Mouse (Mus musculus) stomach, embryonic 14.5 days (tissue): ENCODE measurements around the gene Slc6a13. TPM values are rescaled to one million over a fixed set of nuclear protein-coding genes. Genes with fewer than 3 reads are reported as not detected.

ENCODE experiments used
- ATAC-seq: fragments of 200-750 bp; cut with Nextera tagmentation; 2 replicates; pipeline ENCODE4 v1.8.0; 2017; ENCODE audit warnings: low read depth, moderate TSS enrichment; ENCODE audit not compliant: insufficient number of reproducible peaks, insufficient read depth, low FRiP score
- H3K27ac ChIP-seq: fragments of 300-500 bp; sonication (generic); 2 replicates; pipeline ENCODE4 v1.5.1; 2014; ENCODE audit warnings: mild to moderate bottlenecking, low read length, moderate library complexity, mixed read lengths
- H3K27me3 ChIP-seq: fragments of 300-500 bp; sonication (generic); 2 replicates; pipeline ENCODE4 v1.6.1; 2014; ENCODE audit warnings: low read length, control low read depth, mixed read lengths; ENCODE audit not compliant: control insufficient read depth, insufficient read depth
- H3K36me3 ChIP-seq: fragments of 300-500 bp; sonication (generic); 2 replicates; pipeline ENCODE4 v1.6.1; 2014; ENCODE audit warnings: mild to moderate bottlenecking, control low read depth, low read length, moderate library complexity, mixed read lengths; ENCODE audit not compliant: control insufficient read depth, insufficient read depth
- H3K4me1 ChIP-seq: fragments of 300-500 bp; sonication (generic); 2 replicates; pipeline ENCODE4 v1.6.1; 2014; ENCODE audit warnings: low read length, control low read depth, mixed read lengths; ENCODE audit not compliant: control insufficient read depth, insufficient read depth
- H3K4me2 ChIP-seq: fragments of 300-500 bp; sonication (generic); replicated peaks from 2 replicates; pipeline ENCODE4 v1.6.1; 2014; ENCODE audit warnings: low read depth, low read length, control low read depth
- H3K4me3 ChIP-seq: fragments of 300-500 bp; sonication (generic); 2 replicates; pipeline ENCODE4 v1.5.1; 2014; ENCODE audit warnings: low read depth, low read length, control low read depth
- H3K9ac ChIP-seq: fragments of 300-500 bp; sonication (generic); replicated peaks from 2 replicates; pipeline ENCODE4 v1.6.1; 2014; ENCODE audit warnings: low read depth, mild to moderate bottlenecking, control low read depth, low read length, moderate library complexity, mixed read lengths
- H3K9me3 ChIP-seq: fragments of 300-500 bp; sonication (generic); 2 replicates; pipeline ENCODE4 v1.6.1; 2016; ENCODE audit warnings: low read depth, low read length, control low read depth; ENCODE audit not compliant: control insufficient read depth
- WGBS: fragments of 180-500 bp; shearing (Covaris S2); extraction: QIAGEN DNeasy Blood & Tissue Kit; methylation state at CpG from one replicate; pipeline ENCODE4 v1.1.7; 2014; 5-methylcytosine and 5-hydroxymethylcytosine counted together
- polyA plus RNA-seq: library from polyadenylated mRNA; unstranded; fragments of >200 nt; fragmentation: Nextera tagmentation; extraction: Ambion mirVana; gene quantifications from 2 replicates; pipeline ENCODE4 v1.2.1, GENCODE M21; 2014

Gene Slc6a13
- polyA plus RNA-seq, result 0.55 and 1.9 TPM in 2 replicates

DNA sequence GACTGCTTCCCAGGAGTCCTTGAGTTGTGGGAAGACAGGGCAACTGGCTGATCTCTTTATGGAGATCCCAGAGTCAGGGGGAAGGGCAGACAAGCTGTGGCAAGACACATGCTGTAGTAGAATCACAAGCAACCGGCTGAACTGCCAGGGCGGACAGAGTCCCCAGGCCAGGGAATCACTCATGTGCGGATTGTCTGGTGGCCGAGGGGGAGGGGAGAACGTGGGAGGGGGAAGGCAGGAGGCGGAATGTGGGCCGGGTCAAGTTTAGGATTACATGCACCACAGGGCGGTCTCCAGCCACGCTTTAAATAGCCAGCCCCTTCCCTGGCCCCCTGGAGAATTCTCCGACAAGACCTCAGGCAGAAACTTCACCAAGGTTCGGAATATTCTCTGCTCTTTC lies at the start of gene Slc6a13:
Slc6a13 (plus strand) TSS at position 274 of the 400 bp plus-strand sequence.
- peaks cover 8% of the 10 kb centered on the region; the same call in 1 of the 2 replicates for H3K4me1 ChIP-seq
- no peaks in the 10 kb centered on the region for H3K9me3 ChIP-seq
- H3K27ac ChIP-seq, result no peak within 1 kb of the TSS
- H3K4me3 ChIP-seq, result no peak within 1 kb of the TSS
- WGBS, result 2% methylated on average over 11 of the region's 11 CpGs
- ATAC-seq, result peak; percentile 54; the same call in 1 of the 2 replicates
- H3K36me3 ChIP-seq, result no peaks in the 10 kb centered on the region
- no peak within 1 kb of the TSS for H3K9ac ChIP-seq
- H3K27me3 ChIP-seq, result no peaks in the 10 kb centered on the region
- H3K4me2 ChIP-seq, result peak within 1 kb of the TSS; percentile 32

GRCm38 (mm10) chr6:121250406-121250805 lies 49.6 kb upstream of the Slc6a13 start:
- Histone ChIP-seq H3K9ac (no peak overlapping the region), H3K9me3 (no peaks in the 10 kb centered on the region), H3K36me3 (no peaks in the 10 kb centered on the region), H3K4me3 (no peak overlapping the region), H3K4me1 (no peaks in the 10 kb centered on the region), H3K27ac (no peak overlapping the region), H3K27me3 (no peaks in the 10 kb centered on the region), H3K4me2 (no peak overlapping the region)
- no peak for ATAC-seq
- WGBS, result 93% methylated on average over 1 of the region's 1 CpGs

- no peak for ATAC-seq
- WGBS, result 72% methylated on average over 5 of the region's 5 CpGs
- Histone ChIP-seq H3K36me3 (no peaks in the 10 kb centered on the region), H3K27me3 (no peaks in the 10 kb centered on the region), H3K27ac (no peak overlapping the region), H3K9me3 (no peaks in the 10 kb centered on the region), H3K4me2 (no peak overlapping the region), H3K4me3 (no peak overlapping the region), H3K4me1 (no peaks in the 10 kb centered on the region), H3K9ac (no peak overlapping the region)
Observed at GRCm38 (mm10) chr6:121251256-121251655, 48.8 kb upstream of the Slc6a13 start.

- Histone ChIP-seq H3K27me3 (no peaks in the 10 kb centered on the region), H3K9me3 (0 out of 2 replicates have a peak, but pooled peaks cover 4% of the 10 kb centered on the region), H3K9ac (no peak overlapping the region), H3K4me2 (no peak overlapping the region), H3K27ac (no peak overlapping the region), H3K4me1 (no peaks in the 10 kb centered on the region), H3K36me3 (no peaks in the 10 kb centered on the region), H3K4me3 (no peak overlapping the region)
- 31% methylated on average over 9 of the region's 9 CpGs for WGBS
- no peak for ATAC-seq
Observed at GRCm38 (mm10) chr6:121260548-121260947, 39.5 kb upstream of the Slc6a13 start.

- H3K4me1 ChIP-seq, result no peaks in the 10 kb centered on the region
- no peaks in the 10 kb centered on the region for H3K27me3 ChIP-seq
- no peaks in the 10 kb centered on the region for H3K36me3 ChIP-seq
- H3K4me3 ChIP-seq, result no peak overlapping the region
- 0 out of 2 replicates have a peak, but pooled peaks have one; percentile 18 for ATAC-seq
- H3K27ac ChIP-seq, result no peak overlapping the region
- WGBS, result 77% methylated on average over 8 of the region's 8 CpGs
- H3K9ac ChIP-seq, result no peak overlapping the region
- H3K9me3 ChIP-seq, result 0 out of 2 replicates have a peak, but pooled peaks cover 4% of the 10 kb centered on the region
- no peak overlapping the region for H3K4me2 ChIP-seq
Observed at GRCm38 (mm10) chr6:121261233-121261632, 38.8 kb upstream of the Slc6a13 start.

DNA sequence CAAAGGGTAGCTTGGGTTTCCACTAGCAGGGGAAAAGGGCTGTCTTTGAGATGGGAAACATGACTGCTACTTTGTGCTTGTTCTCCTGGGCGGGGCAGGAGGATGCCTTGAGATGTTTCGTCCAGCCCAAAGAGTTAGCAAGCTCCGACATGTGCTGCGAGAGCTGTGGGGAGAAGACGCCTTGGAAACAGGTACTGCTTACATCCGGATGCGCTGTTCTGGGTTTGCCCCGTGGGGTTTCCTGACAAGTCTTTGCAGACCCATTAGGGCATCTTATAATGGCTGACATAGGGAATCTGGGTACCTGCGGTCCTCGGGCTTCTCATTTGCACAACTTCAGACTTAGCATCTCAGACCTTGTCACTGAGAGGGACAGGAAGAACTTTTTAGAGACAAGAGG lies 38.0 kb upstream of the Slc6a13 start:
- WGBS, result 88% methylated on average over 10 of the region's 10 CpGs
- Histone ChIP-seq H3K9me3 (0 out of 2 replicates have a peak, but pooled peaks cover 4% of the 10 kb centered on the region), H3K9ac (no peak overlapping the region), H3K27me3 (no peaks in the 10 kb centered on the region), H3K36me3 (no peaks in the 10 kb centered on the region), H3K4me1 (no peaks in the 10 kb centered on the region), H3K4me3 (no peak overlapping the region), H3K4me2 (no peak overlapping the region), H3K27ac (no peak overlapping the region)
- ATAC-seq, result no peak

GRCm38 (mm10) chr6:121262496-121262895 lies 37.5 kb upstream of the Slc6a13 start:
- H3K4me3 ChIP-seq, result no peak overlapping the region
- H3K27ac ChIP-seq, result no peak overlapping the region
- no peak for ATAC-seq
- no peak overlapping the region for H3K9ac ChIP-seq
- H3K4me1 ChIP-seq, result no peaks in the 10 kb centered on the region
- WGBS, result 87% methylated on average over 11 of the region's 11 CpGs
- 0 out of 2 replicates have a peak, but pooled peaks cover 3% of the 10 kb centered on the region for H3K9me3 ChIP-seq
- H3K27me3 ChIP-seq, result no peaks in the 10 kb centered on the region
- H3K36me3 ChIP-seq, result no peaks in the 10 kb centered on the region
- H3K4me2 ChIP-seq, result no peak overlapping the region

DNA sequence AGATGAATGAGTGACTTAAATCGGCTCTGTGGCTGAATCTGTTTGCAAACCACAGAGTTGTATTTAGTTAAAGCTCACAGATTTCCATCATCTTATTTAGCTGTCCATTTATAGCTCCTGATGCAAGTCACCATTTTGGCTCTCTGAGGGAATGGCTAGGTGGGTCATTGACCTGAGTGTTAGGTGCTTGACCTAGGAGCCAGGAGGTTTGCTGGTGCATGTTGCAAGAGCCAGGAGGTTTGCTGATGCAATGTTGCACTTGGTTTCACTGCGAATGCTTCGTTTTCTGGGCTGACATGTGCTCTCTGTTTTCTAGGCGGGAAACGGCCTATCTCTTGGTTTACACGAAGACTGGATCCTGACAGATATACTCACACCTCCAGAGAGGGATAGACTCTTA lies 29.9 kb upstream of the Slc6a13 start:
- 80% methylated on average over 6 of the region's 6 CpGs for WGBS
- no peak for ATAC-seq

DNA sequence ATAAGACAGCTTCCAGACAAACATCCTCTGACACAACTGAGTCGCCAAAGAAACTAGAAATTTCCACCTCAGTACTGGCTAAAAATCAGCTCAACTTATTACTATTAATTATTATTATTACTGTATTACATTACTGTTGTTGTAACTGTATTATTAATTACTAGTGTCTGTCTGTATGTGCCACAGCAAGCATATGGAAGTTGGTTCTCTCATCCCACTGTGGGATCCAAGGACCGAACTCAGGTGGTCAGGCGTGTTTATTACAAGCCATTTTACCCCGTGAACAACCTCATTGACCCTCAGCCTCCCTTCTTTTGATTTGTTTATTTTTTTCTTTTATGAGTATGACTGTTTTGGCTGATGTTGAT lies 28.3 kb upstream of the Slc6a13 start:
- no peak overlapping the region for H3K4me2 ChIP-seq
- ATAC-seq, result no peak

More for the DNA sequence above, 29.9 kb upstream of the Slc6a13 start:
- Histone ChIP-seq H3K4me1 (no peaks in the 10 kb centered on the region), H3K36me3 (no peaks in the 10 kb centered on the region), H3K27me3 (no peaks in the 10 kb centered on the region), H3K4me3 (no peak overlapping the region), H3K9ac (no peak overlapping the region), H3K4me2 (no peak overlapping the region), H3K9me3 (no peaks in the 10 kb centered on the region), H3K27ac (no peak overlapping the region)

More for the DNA sequence above, 28.3 kb upstream of the Slc6a13 start:
- Histone ChIP-seq H3K4me3 (0 out of 2 replicates have a peak overlapping the region, but pooled peaks have one; percentile 34), H3K4me1 (no peaks in the 10 kb centered on the region), H3K9ac (no peak overlapping the region), H3K36me3 (no peaks in the 10 kb centered on the region), H3K27ac (no peak overlapping the region), H3K9me3 (no peaks in the 10 kb centered on the region), H3K27me3 (no peaks in the 10 kb centered on the region)
- WGBS, result 10% methylated on average over 4 of the region's 4 CpGs
